Mouse (Mus musculus): ENCODE measurements around the gene BC030867. TPM values are rescaled to one million over a fixed set of nuclear protein-coding genes. Genes with fewer than 3 reads are reported as not detected.
"Not testable (repeated sequence)": the region's sequence is repeated elsewhere in the genome, so short reads cannot be mapped to it uniquely, and the experiment has no call there.

Gene BC030867
- polyA plus RNA-seq, 1 experiment from 2014 or later: 5.6 TPM

GRCm38 (mm10) chr11:102265816-102266215 lies 17.1 kb downstream of the BC030867 start:
- H3K9me3 ChIP-seq: no peaks in the 10 kb centered on the region
- H3K27me3 ChIP-seq: no peaks in the 10 kb centered on the region
- no peak overlapping the region for H3K27ac ChIP-seq (replicated peaks)
- no peak overlapping the region for H3K9ac ChIP-seq (replicated peaks)
- no peak for ATAC-seq (replicated peaks)
- H3K4me1 ChIP-seq: peaks cover 5% of the 10 kb centered on the region
- no peaks in the 10 kb centered on the region for H3K36me3 ChIP-seq
- WGBS: 62% methylated on average over 14 of the region's 14 CpGs
- H3K4me3 ChIP-seq: no peak overlapping the region
- H3K4me2 ChIP-seq (replicated peaks): no peak overlapping the region

GRCm38 (mm10) chr11:102266631-102267355 lies 18.1 kb downstream of the BC030867 start:
- Histone ChIP-seq H3K9ac (replicated peaks) (no peak overlapping the region), H3K9me3 (no peaks in the 10 kb centered on the region), H3K27ac (replicated peaks) (peak overlapping the region; percentile 35; the same call in 1 of the 2 replicates), H3K4me1 (peaks cover 5% of the 10 kb centered on the region), H3K36me3 (no peaks in the 10 kb centered on the region), H3K27me3 (no peaks in the 10 kb centered on the region), H3K4me2 (replicated peaks) (no peak overlapping the region), H3K4me3 (no peak overlapping the region)
- 81% methylated on average over 8 of the region's 8 CpGs for WGBS
- ATAC-seq (replicated peaks): peak; percentile 48; the same call in 1 of the 2 replicates

- Histone ChIP-seq H3K36me3 (no peaks in the 10 kb centered on the region), H3K27me3 (no peaks in the 10 kb centered on the region), H3K4me1 (peaks cover 5% of the 10 kb centered on the region), H3K9ac (replicated peaks) (no peak overlapping the region), H3K4me3 (no peak overlapping the region), H3K9me3 (no peaks in the 10 kb centered on the region), H3K4me2 (replicated peaks) (no peak overlapping the region), H3K27ac (replicated peaks) (peak overlapping the region; percentile 35; the same call in 1 of the 2 replicates)
- ATAC-seq (replicated peaks): peak; percentile 81
- 9% methylated on average over 11 of the region's 11 CpGs for WGBS
Observed at GRCm38 (mm10) chr11:102267480-102267879, 18.8 kb downstream of the BC030867 start.

GRCm38 (mm10) chr11:102268520-102269244 lies 20.0 kb downstream of the BC030867 start, which contains the start of gene Asb16:
Asb16 (plus strand) TSS chr11:102268743.
- H3K4me3 ChIP-seq: no peak within 1 kb of the TSS
- no peaks in the 10 kb centered on the region for H3K27me3 ChIP-seq
- no peak within 1 kb of the TSS for H3K9ac ChIP-seq (replicated peaks)
- no peak within 1 kb of the TSS for H3K4me2 ChIP-seq (replicated peaks)
- ATAC-seq (replicated peaks): no peak
- no peaks in the 10 kb centered on the region for H3K36me3 ChIP-seq
- H3K4me1 ChIP-seq: peaks cover 5% of the 10 kb centered on the region
- no peak within 1 kb of the TSS for H3K27ac ChIP-seq (replicated peaks)
- no peaks in the 10 kb centered on the region for H3K9me3 ChIP-seq
- WGBS: 87% methylated on average over 12 of the region's 12 CpGs

GRCm38 (mm10) chr11:102276411-102276915 lies 27.8 kb downstream of the BC030867 start:
- Histone ChIP-seq H3K27me3 (0 out of 2 replicates have a peak, but pooled peaks cover 9% of the 10 kb centered on the region), H3K36me3 (no peaks in the 10 kb centered on the region), H3K9ac (replicated peaks) (peak overlapping the region; percentile 44), H3K27ac (replicated peaks) (no peak overlapping the region), H3K4me2 (replicated peaks) (peak overlapping the region; percentile 68), H3K4me3 (peak overlapping the region; percentile 37), H3K4me1 (peaks cover 7% of the 10 kb centered on the region), H3K9me3 (no peaks in the 10 kb centered on the region)
- ATAC-seq (replicated peaks): 0 out of 2 replicates have a peak, but pooled peaks have one; percentile 48
- 2% methylated on average over 33 of the region's 33 CpGs for WGBS

GRCm38 (mm10) chr11:102277754-102278153 lies 29.1 kb downstream of the BC030867 start:
- H3K4me3 ChIP-seq: no peak overlapping the region
- H3K9ac ChIP-seq (replicated peaks): no peak overlapping the region
- no peaks in the 10 kb centered on the region for H3K36me3 ChIP-seq
- H3K4me1 ChIP-seq: peaks cover 7% of the 10 kb centered on the region
- no peak for ATAC-seq (replicated peaks)
- no peak overlapping the region for H3K4me2 ChIP-seq (replicated peaks)
- H3K27me3 ChIP-seq: 0 out of 2 replicates have a peak, but pooled peaks cover 9% of the 10 kb centered on the region
- H3K27ac ChIP-seq (replicated peaks): no peak overlapping the region
- H3K9me3 ChIP-seq: no peaks in the 10 kb centered on the region
- 45% methylated on average over 10 of the region's 12 CpGs for WGBS

GRCm38 (mm10) chr11:102279595-102279994 lies 30.9 kb downstream of the BC030867 start:
- 93% methylated on average over 3 of the region's 3 CpGs for WGBS
- Histone ChIP-seq H3K4me3 (no peak overlapping the region), H3K27me3 (0 out of 2 replicates have a peak, but pooled peaks cover 9% of the 10 kb centered on the region), H3K9me3 (no peaks in the 10 kb centered on the region), H3K27ac (replicated peaks) (no peak overlapping the region), H3K36me3 (no peaks in the 10 kb centered on the region), H3K9ac (replicated peaks) (no peak overlapping the region), H3K4me1 (peaks cover 10% of the 10 kb centered on the region), H3K4me2 (replicated peaks) (no peak overlapping the region)
- ATAC-seq (replicated peaks): no peak

- not testable (repeated sequence) for H3K27me3 ChIP-seq, H3K4me3 ChIP-seq
- WGBS: 69% methylated on average over 6 of the region's 6 CpGs
Observed at GRCm38 (mm10) chr11:102280267-102280666, 31.6 kb downstream of the BC030867 start.

GRCm38 (mm10) chr11:102283922-102284321 lies 35.2 kb downstream of the BC030867 start:
- H3K27me3 ChIP-seq: no peaks in the 10 kb centered on the region
- peak overlapping the region; percentile 94; the same call in 1 of the 2 replicates for H3K4me3 ChIP-seq
- peak overlapping the region; percentile 89 for H3K27ac ChIP-seq (replicated peaks)

More at GRCm38 (mm10) chr11:102280267-102280666, 31.6 kb downstream of the BC030867 start:
- ATAC-seq (replicated peaks); H3K9ac ChIP-seq (replicated peaks); H3K27ac ChIP-seq (replicated peaks); H3K9me3 ChIP-seq; H3K4me2 ChIP-seq (replicated peaks); H3K36me3 ChIP-seq: not testable (repeated sequence)
- peaks cover 11% of the 10 kb centered on the region for H3K4me1 ChIP-seq

GRCm38 (mm10) chr11:102284501-102285094 lies 35.9 kb downstream of the BC030867 start, which contains the start of gene Tmub2:
Tmub2 (plus strand) TSS chr11:102284931.
- no peaks in the 10 kb centered on the region for H3K9me3 ChIP-seq
- peaks cover 20% of the 10 kb centered on the region for H3K36me3 ChIP-seq
- no peaks in the 10 kb centered on the region for H3K27me3 ChIP-seq
- peak within 1 kb of the TSS; percentile 87 for H3K9ac ChIP-seq (replicated peaks)
- peak within 1 kb of the TSS; percentile 89 for H3K27ac ChIP-seq (replicated peaks)
- peak; percentile 91 for ATAC-seq (replicated peaks)
- peak within 1 kb of the TSS; percentile 94 for H3K4me3 ChIP-seq
- peak within 1 kb of the TSS; percentile 90 for H3K4me2 ChIP-seq (replicated peaks)
- under 1% methylated on average over 32 of the region's 32 CpGs for WGBS
- peaks cover 20% of the 10 kb centered on the region for H3K4me1 ChIP-seq

More at GRCm38 (mm10) chr11:102283922-102284321, 35.2 kb downstream of the BC030867 start:
- peak overlapping the region; percentile 90 for H3K4me2 ChIP-seq (replicated peaks)
- WGBS: 91% methylated on average over 6 of the region's 6 CpGs
- H3K36me3 ChIP-seq: peaks cover 17% of the 10 kb centered on the region
- no peaks in the 10 kb centered on the region for H3K9me3 ChIP-seq
- peaks cover 20% of the 10 kb centered on the region for H3K4me1 ChIP-seq
- H3K9ac ChIP-seq (replicated peaks): no peak overlapping the region
- ATAC-seq (replicated peaks): no peak; the same call in 1 of the 2 replicates

- Histone ChIP-seq H3K4me2 (replicated peaks) (peak overlapping the region; percentile 90), H3K4me1 (peaks cover 20% of the 10 kb centered on the region), H3K27me3 (no peaks in the 10 kb centered on the region), H3K9ac (replicated peaks) (peak overlapping the region; percentile 87), H3K4me3 (peak overlapping the region; percentile 94), H3K9me3 (no peaks in the 10 kb centered on the region), H3K36me3 (peaks cover 23% of the 10 kb centered on the region), H3K27ac (replicated peaks) (peak overlapping the region; percentile 89)
- 5% methylated on average over 31 of the region's 31 CpGs for WGBS
- peak; percentile 65 for ATAC-seq (replicated peaks)
Observed at GRCm38 (mm10) chr11:102285095-102285834, 36.6 kb downstream of the BC030867 start.
